Mouse (Mus musculus) left cerebral cortex, postnatal 14 days (tissue): Measurements from ENCODE around the gene Snx19. TPM values are rescaled to one million over a fixed set of nuclear protein-coding genes. Genes with fewer than 3 reads are reported as not detected.

ENCODE experiments used
- DNase-seq, 2 experiments: peaks; one replicate each; pipeline ENCODE4 v3.0.0; 2021 to 2022; ENCODE audit warnings: low spot score in 2 of 2, mixed read lengths in 1 of 2
- intact Hi-C: fragments of 180-260 bp; cut with DNase I; formaldehyde crosslinking; loops from one replicate; pipeline ENCODE4 v1.15.1; 2025
- total RNA-seq, 2 experiments: library from RNA; stranded (reverse); gene quantifications; 2 replicates each; pipeline ENCODE4 v1.2.3; 2021

The Snx19 gene
- total RNA-seq, 2 experiments from 2014 or later, result 38.4 to 38.5 TPM

DNA sequence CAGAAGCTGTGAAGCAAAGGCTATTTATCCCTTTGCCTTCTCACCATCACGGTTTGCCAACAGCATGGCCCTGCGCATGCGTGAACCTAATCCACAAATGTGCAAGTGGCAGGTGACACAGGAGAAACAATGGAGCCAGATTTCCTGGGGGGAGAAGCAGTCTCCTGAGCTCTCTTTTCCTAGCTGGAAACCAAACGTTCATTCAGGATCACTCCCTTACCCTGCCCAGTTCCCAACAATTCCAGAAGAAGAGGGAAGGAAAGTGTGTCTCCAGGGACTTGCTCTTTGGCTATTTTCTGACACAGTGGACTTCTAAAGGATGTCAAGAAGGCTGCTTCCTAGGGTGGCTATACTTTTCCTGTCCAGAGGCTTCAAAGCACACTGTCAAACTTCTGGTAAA, 37.8 kb downstream of the Snx19 start:
- intact Hi-C loops, result no loop called here
- DNase-seq, result no peak

DNA sequence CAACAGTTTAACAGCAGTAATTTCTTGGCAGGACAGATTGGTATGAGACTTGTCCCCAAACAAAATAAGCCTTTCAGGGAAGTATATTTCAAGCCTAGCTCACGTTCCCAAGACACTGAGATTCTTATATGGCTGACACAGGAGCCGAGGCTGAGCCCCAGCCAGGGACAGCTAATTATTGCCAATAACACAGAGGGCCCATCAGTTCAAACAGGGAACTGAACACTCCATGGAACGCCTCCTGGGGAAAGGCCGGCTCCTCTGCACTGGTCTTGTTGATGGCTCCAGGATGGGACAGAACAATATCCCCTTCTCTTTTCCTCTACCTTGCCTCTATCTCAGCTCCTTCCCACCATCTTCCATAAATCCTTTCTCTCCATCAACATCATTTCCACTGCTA, 53.1 kb downstream of the Snx19 start:
- intact Hi-C loops, result loop anchor here (1.0 to 2.0 kb wide), 3 partner anchors 456 to 603 kb away; no protein-coding TSS in a partner anchor
- DNase-seq, result no peak

DNA sequence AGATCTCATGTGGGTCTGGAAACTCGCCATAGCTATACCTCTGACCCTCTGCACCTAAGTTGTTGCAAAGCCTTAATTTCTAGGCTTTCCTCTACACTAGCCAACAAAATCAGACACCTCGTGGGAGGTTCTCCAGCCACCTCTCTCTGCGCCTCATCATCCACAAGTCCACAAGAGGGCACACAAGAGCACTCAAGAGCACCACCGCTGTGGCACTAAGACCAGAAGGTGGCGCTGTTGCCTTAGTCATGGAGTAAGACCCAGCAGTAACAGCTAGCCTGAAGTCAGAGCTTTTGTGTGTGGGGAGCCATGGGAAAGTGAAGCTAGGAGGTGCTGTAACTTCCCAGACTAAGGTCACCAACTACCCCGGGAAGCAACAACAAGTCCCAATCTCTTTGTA, 53.6 kb downstream of the Snx19 start:
- DNase-seq, result peak; percentile 96 to 98

DNA sequence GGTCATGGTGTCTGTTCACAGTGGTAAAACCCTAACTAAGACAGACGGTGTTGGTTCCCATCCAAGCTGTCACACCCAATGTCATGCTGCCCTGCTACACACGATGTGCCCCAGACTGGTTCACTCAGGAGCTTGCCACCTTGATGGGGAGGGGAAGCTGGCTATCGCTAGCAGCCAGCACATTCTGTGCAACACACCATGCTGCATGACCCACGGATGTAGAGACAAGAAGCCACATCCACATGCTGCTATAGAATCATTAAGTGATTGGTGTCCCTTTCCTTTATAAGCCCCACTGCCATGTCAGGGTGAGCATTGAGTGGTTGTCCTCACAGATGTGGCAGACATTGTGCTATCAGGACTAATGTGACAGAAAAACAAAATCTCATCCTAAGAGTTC, 55.2 kb downstream of the Snx19 start:
- intact Hi-C loops, result no loop called here

More for the DNA sequence above, 53.6 kb downstream of the Snx19 start:
- intact Hi-C loops, result loop anchor here (1.0 to 2.0 kb wide), 3 partner anchors 456 to 602 kb away; no protein-coding TSS in a partner anchor

DNA sequence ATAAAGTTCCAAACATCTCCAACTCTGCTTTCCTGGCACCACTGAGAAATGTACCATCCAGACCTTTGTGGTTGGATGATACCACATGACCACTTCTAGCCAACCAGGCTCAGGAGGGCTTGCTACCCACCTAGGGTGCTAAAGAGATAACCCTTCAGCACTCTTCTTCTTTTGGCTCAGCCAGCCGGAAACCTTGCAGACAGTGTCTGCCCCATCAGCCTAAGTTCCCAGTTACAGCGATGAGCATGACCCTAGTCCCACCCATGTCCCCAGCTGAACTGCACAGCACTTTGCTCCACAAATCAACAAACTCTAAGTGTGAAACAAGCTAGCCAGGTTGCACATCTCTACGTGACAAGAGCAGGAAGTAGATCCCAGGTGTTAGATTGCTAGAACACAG, 57.3 kb downstream of the Snx19 start:
- DNase-seq, result no peak
- intact Hi-C loops, result no loop called here

More for the DNA sequence above, 55.2 kb downstream of the Snx19 start:
- DNase-seq, result no peak

DNA sequence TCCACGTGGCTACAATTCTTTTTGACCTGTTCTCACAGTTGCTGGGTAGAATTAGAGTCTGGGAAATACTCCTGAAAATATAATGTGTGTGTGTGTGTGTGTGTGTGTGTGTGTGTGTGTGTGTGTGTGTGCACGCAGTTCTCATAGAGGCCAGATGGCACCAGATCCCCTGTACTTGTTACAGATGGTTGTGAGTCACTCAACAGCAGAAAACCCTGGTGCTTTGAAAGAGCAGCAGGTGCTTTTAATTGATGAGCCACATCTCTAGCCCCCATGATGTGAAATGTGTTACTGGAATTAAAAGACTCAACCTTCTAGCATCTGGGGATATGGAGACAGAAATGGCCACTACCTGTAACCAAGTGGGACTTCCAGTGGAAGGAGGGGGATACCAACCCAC, 58.3 kb downstream of the Snx19 start:
- DNase-seq, result peak in 1 of 2 experiments; percentile 7
- intact Hi-C loops, result no loop called here

DNA sequence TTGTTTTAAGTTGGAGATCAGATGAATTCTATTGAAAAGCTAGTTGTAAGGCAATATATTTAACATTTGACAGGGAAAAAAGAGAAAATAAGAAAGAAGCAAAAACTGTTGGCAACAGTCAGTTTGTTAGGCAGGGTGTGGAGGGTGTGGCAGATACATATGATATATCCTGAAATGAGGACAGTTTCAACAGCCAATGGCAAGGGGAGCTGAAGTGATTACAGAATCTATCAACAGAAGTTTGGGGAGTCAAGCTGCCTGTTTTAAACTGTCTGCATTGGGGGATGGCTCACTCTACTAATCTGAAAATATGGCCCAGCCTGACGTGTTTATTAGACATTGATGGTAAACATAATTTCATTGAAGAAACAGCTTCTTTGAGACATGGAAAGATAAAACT, 61.5 kb downstream of the Snx19 start:
- intact Hi-C loops, result no loop called here
- DNase-seq, result no peak

DNA sequence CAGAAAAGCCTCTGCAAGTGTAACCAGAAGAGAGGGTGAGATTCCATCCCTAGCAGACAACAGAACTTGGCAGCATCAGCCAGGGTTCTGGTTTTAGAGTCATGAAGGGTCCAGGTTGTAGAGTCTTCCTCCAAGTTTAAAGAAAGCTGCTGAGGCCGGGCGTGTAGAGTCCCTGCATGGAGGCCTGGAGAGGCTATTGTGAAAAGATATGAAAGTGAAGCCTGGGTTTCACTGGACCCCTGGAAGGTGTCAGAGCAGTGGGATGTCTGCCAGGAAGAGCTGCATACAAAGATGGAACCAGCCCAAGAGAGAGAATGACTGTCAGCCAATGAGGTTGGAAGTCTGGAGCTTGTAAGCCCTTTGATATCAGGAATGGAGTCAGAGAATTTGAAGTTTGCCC, 67.5 kb downstream of the Snx19 start:
- intact Hi-C loops, result no loop called here
- no peak for DNase-seq

DNA sequence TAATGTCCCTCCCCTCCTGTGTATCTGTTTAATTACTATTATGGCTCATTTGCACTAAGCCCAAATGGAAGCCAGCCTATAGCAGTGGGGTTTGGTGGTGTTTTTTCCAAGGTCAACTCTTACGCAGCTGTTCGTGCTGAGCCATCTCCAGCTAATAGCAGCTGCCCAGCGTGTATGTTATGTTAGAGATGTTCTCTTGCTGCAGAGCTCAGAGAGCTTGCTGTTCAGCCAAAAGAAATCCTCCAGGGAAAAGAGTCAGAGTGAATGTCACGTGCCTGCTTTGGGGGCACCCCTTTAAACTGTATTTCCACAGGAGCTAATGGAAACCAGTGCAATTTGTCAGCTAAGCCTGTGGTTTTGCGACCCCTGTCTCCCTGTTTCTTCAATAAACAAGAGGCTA, 82.1 kb downstream of the Snx19 start:
- no peak for DNase-seq
- intact Hi-C loops, result no loop called here

DNA sequence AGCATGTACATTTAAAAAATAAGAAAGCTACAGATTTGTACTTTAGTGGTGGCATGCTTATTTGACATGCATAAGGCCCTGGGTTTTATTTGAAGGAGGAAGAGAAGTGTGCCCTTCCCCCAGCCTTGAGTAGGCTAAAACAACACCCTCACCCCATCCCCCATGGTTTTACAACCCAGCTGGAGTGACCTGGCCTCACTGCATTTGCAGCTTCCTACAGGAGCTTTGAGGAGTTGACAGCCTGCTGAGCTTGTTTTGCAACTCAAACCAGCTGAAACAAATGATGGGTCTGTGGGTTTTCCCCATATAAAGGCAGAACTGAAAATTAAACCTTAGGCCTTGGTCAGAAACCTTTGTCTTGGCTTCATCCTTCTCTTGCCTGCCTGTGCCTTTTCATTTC, 89.0 kb downstream of the Snx19 start:
- intact Hi-C loops, result no loop called here
- DNase-seq, result no peak
